Mouse (Mus musculus): ENCODE data around the gene Anp32a. TPM values are rescaled to one million over a fixed set of nuclear protein-coding genes. Genes with fewer than 3 reads are reported as not detected.

Gene Anp32a
- total RNA-seq, 2 experiments from 2014 or later: 232 to 281 TPM

GRCm38 (mm10) chr9:62345081-62345481, 4.0 kb downstream of the Anp32a start:
- DNase-seq (ENCODE audit: low spot score in 2 of 2): peak in 1 of 2 experiments; percentile 8
- intact Hi-C loops (cut with DNase I): loop anchor here (2.0 kb wide), 1 partner anchor 18 kb away; no protein-coding TSS in a partner anchor

- intact Hi-C loops (cut with DNase I): loop anchor here (2.0 kb wide), 1 partner anchor 17 kb away; no protein-coding TSS in a partner anchor
- DNase-seq (ENCODE audit: low spot score in 2 of 2): peak in 1 of 2 experiments; percentile 8
Measured at GRCm38 (mm10) chr9:62345633-62346387, 4.7 kb downstream of the Anp32a start.

GRCm38 (mm10) chr9:62346388-62346679, 5.2 kb downstream of the Anp32a start:
- intact Hi-C loops (cut with DNase I): no loop called here
- DNase-seq (ENCODE audit: low spot score in 2 of 2): peak in 1 of 2 experiments; percentile 5

- DNase-seq (ENCODE audit: low spot score in 2 of 2): peak in 1 of 2 experiments; percentile 3
- intact Hi-C loops (cut with DNase I): no loop called here
Measured at GRCm38 (mm10) chr9:62347201-62347600, 6.1 kb downstream of the Anp32a start.

DNA sequence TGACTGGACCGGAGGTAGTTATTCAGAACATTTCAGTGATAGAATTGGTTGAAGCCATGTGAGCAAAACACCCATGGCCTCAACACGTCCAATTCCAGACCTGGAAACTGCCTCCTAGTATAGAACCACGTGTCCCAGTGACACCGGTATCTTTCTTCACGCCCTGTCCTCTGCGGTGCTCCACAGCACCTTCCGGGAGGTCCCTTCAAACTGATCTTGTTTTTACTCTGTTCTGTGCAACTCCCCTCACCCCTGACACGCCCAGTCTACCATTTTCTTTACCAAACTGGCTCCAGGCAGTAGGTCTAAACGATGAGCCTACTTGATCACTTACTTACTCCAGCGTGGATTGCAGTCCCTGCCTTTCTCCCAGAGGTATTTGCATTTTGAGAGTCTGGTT, 7.0 kb downstream of the Anp32a start:
- DNase-seq (ENCODE audit: low spot score in 2 of 2): peak in 1 of 2 experiments; percentile 3
- intact Hi-C loops (cut with DNase I): no loop called here

DNA sequence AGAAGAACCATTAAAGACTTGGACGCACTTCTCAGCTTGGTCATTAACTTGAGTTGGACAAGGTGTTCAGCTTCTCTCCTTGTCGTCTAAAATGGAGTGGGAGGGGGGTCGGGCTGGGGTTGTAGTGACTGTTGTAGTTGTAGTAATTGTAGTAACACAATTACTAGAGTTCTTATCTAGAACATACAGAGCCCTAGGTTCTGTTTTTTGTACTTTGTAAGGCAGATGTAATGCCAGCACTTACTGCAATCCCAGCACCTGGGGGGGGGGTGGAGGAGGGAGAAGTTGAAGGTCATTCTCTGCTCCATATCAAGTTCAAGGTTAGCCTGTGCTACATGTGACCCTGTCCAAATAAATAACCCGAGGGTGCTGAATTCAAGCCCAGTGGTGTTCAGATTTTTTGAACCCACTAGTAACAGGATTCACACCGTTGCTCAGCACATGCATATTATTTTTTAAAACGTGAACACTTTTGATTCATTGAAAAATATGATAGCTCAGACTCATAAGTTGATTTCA, 7.4 kb downstream of the Anp32a start:
- no peak for DNase-seq (ENCODE audit: low spot score in 2 of 2)
- intact Hi-C loops (cut with DNase I): no loop called here

DNA sequence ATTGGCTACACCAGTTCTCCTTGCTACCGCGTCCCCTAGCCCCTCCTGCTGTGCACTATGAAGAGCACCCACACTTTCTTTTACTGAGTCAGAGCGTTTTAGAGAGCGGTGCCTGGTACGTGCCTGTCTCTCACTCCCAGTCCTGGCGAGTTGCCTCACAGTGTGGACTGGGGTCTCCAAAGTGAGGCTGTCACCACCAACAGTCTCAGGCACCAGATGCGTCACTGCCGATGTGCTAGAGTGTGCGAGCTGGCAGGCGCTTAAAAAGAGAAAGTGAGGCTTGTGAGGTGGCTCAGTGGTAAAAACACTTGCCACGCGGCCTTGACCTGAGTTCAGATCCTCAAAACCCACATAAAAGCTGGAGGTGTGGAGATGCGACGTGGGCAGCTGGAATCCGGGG, 8.2 kb downstream of the Anp32a start:
- peak in 1 of 2 experiments; percentile 17 for DNase-seq (ENCODE audit: low spot score in 2 of 2)
- intact Hi-C loops (cut with DNase I): no loop called here

DNA sequence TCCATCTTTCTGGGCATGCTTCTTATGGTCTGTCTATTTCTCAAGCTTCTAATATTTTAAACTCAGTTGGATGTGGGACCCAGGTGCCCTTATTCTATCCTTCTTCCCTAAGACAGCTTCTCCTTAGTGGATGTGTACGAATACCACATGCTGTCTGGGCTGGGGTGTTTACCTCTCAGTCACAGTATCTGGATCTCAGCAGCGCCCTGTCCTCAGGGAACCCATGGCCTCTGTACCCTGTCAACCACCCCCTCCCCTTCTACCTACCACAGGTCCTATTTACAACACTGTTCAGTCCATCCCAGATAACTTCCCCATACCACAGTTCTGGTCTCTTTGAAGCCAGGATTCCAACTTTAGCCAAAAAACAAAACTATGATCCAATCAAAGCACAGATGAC, 9.6 kb downstream of the Anp32a start:
- intact Hi-C loops (cut with DNase I): no loop called here
- no peak for DNase-seq (ENCODE audit: low spot score in 2 of 2)

GRCm38 (mm10) chr9:62351200-62351599, 10.1 kb downstream of the Anp32a start:
- intact Hi-C loops (cut with DNase I): no loop called here

GRCm38 (mm10) chr9:62353784-62354183, 12.7 kb downstream of the Anp32a start:
- intact Hi-C loops (cut with DNase I): no loop called here
- DNase-seq (ENCODE audit: low spot score in 2 of 2): no peak

More at GRCm38 (mm10) chr9:62351200-62351599, 10.1 kb downstream of the Anp32a start:
- no peak for DNase-seq (ENCODE audit: low spot score in 2 of 2)

- intact Hi-C loops (cut with DNase I): no loop called here
- DNase-seq (ENCODE audit: low spot score in 2 of 2): no peak
Measured at GRCm38 (mm10) chr9:62354838-62355719, 14.0 kb downstream of the Anp32a start.

DNA sequence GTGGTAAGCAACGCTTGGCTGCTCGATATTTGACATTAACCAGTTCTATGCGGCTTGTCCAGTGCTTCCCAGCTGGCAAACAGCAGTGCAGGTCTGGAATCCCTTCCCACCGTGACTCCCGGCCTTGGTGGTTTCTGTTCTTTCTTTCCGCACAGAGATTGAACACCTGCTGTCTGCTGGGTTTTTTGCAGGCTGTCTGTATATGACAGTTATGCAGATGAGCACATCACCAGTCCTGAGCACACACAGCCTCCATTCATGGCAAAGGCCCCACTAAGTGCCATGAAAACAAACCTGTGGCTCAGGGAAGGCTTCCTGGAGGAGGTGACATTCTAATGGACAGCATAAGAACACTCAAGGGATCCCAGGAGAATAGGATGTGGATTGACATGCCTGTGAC, 14.7 kb downstream of the Anp32a start:
- intact Hi-C loops (cut with DNase I): no loop called here
- no peak for DNase-seq (ENCODE audit: low spot score in 2 of 2)

- DNase-seq (ENCODE audit: low spot score in 2 of 2): no peak
- intact Hi-C loops (cut with DNase I): no loop called here
Measured at GRCm38 (mm10) chr9:62357593-62357992, 16.5 kb downstream of the Anp32a start.

GRCm38 (mm10) chr9:62358851-62359250, 17.8 kb downstream of the Anp32a start:
- intact Hi-C loops (cut with DNase I): no loop called here
- DNase-seq (ENCODE audit: low spot score in 2 of 2): no peak

DNA sequence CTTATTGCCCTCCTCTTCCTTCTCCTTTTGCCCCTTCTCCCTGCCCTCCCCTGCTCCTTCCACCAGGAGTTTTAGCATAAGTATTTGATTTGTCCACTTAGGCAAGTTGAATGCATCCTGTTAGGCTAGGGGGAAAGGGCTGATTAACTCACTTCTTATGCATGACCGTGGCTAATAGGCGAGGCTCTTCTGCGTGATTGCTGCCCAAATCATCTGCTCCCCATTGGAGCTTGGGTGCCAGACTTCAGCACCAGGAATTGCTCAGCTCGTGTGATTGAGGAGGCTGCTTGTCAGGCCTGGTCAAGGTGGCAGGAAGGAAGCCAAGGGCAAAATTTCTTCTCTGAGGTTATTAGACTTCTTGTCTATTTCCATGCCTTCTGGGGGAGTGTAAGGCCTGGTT, 19.8 kb downstream of the Anp32a start:
- no peak for DNase-seq (ENCODE audit: low spot score in 2 of 2)

DNA sequence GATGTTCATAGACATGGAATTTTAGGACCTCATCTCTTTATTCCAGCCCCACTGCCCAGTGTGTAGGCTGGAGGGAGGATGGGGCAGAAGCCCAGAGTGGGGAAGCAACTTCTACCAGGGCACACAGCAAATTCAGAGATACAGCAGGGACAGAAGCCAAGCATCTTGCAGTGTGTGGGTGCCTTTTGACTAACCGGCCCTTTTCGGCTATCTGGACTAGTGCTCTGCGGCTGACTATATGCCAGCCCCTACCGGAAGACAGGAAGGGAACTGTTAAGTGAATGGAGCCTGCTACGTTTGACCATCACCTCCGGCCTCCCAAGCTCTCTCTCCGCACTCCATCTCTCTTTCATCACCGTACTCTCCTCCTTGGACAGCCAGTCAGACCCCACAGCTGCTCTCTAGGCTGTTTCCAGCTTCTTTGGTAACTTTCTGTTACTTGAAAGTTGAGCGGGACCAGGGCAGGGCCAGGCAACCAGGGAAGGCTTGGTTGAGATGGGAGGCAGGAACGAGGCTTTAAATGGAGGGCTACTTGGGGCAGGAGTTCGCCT, 21.8 kb downstream of the Anp32a start:
- DNase-seq (ENCODE audit: low spot score in 2 of 2): no peak
- intact Hi-C loops (cut with DNase I): loop anchor here (2.0 kb wide), 1 partner anchor 18 kb away; no protein-coding TSS in a partner anchor

More for the DNA sequence above, 19.8 kb downstream of the Anp32a start:
- intact Hi-C loops (cut with DNase I): no loop called here

GRCm38 (mm10) chr9:62363619-62364018, 22.5 kb downstream of the Anp32a start:
- intact Hi-C loops (cut with DNase I): loop anchor here (2.0 kb wide), 1 partner anchor 19 kb away; no protein-coding TSS in a partner anchor
- peak; percentile 87 to 91 for DNase-seq (ENCODE audit: low spot score in 2 of 2)

DNA sequence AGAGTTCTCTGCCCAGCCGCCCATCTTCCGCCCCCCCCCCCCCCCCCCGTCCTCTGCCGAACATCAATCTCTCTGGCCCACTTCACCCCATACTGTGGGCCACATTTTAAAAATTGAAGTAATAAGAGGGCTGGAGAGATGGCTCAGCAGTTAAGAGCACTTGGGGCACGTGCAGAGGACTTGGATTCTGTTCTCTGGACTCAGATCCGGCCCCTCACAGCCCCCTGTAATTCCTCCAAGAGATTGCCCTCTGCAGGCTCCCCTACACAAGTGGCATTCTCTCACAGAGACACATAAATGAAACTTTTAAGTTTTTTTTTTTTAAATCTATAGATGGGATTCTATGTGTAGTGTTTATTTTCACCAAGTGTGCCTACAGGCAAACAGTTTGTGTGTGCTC, 23.1 kb downstream of the Anp32a start:
- intact Hi-C loops (cut with DNase I): no loop called here
- no peak for DNase-seq (ENCODE audit: low spot score in 2 of 2)

DNA sequence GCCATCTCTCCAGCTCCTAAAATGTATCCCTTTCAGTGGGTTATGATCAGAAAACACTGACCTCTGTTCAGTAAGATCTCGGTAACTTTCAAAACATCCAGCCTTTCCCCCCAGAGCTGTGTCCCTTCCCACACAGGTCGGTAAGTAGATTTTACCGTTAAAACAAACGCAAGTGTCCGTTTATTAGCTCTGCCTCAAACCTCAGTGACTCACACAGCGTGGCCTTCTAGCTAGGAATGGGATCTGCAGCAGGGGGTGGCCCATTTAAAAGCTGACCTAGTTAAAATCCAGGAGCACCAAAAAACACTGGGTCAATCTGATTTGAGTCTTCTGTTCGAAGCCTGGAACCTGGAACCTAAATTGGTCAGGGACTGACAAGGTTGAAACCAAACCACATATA, 23.7 kb downstream of the Anp32a start:
- DNase-seq (ENCODE audit: low spot score in 2 of 2): no peak
- intact Hi-C loops (cut with DNase I): no loop called here

Measured in left cerebral cortex, postnatal 36 days (tissue).